Mouse (Mus musculus) embryonic facial prominence, embryonic 11.5 days (tissue): ENCODE data around the gene Boc. TPM values are rescaled to one million over a fixed set of nuclear protein-coding genes. Genes with fewer than 3 reads are reported as not detected.

Experiments
- ATAC-seq: fragments of 200-750 bp; cut with Nextera tagmentation; replicated peaks from 2 replicates; pipeline ENCODE4 v1.8.0; 2017; ENCODE audit warnings: low read depth; ENCODE audit not compliant: insufficient number of reproducible peaks, low FRiP score, low TSS enrichment
- DNase-seq: peaks from one replicate; pipeline ENCODE4 v3.0.0-alpha.2; 2015; ENCODE audit warnings: low spot score
- H3K27ac ChIP-seq: fragments of 300-500 bp; sonication (generic); replicated peaks from 2 replicates; pipeline ENCODE4 v1.5.1; 2014; ENCODE audit warnings: mild to moderate bottlenecking, low read depth, low read length, control low read depth
- H3K27me3 ChIP-seq: fragments of 300-500 bp; sonication (generic); 2 replicates; pipeline ENCODE4 v1.6.1; 2014; ENCODE audit warnings: mild to moderate bottlenecking, low read length, moderate library complexity, mixed read lengths; ENCODE audit not compliant: control insufficient read depth, insufficient read depth
- H3K36me3 ChIP-seq: fragments of 300-500 bp; sonication (generic); replicated peaks from 2 replicates; pipeline ENCODE4 v1.6.1; 2014; ENCODE audit warnings: low read depth, mild to moderate bottlenecking, low read length, moderate library complexity, mixed read lengths; ENCODE audit not compliant: control insufficient read depth, insufficient read depth
- H3K4me1 ChIP-seq: fragments of 300-500 bp; sonication (generic); 2 replicates; pipeline ENCODE4 v1.6.1; 2014; ENCODE audit warnings: low read length, mixed read lengths; ENCODE audit not compliant: control insufficient read depth, insufficient read depth
- H3K4me2 ChIP-seq: fragments of 300-500 bp; sonication (generic); 2 replicates; pipeline ENCODE4 v1.6.1; 2014; ENCODE audit warnings: low read depth, mild to moderate bottlenecking, control low read depth, low read length, moderate library complexity
- H3K4me3 ChIP-seq: fragments of 300-500 bp; sonication (generic); 2 replicates; pipeline ENCODE4 v1.5.1; 2014; ENCODE audit warnings: low read depth, low read length, control low read depth
- H3K9ac ChIP-seq: fragments of 300-500 bp; sonication (generic); replicated peaks from 2 replicates; pipeline ENCODE4 v1.6.1; 2014; ENCODE audit warnings: mild to moderate bottlenecking, control low read depth, low read length
- H3K9me3 ChIP-seq: fragments of 300-500 bp; sonication (generic); replicated peaks from 2 replicates; pipeline ENCODE4 v1.6.1; 2016; ENCODE audit warnings: mild to moderate bottlenecking, low read length, inconsistent platforms, mixed read lengths; ENCODE audit not compliant: control insufficient read depth
- WGBS: fragments of 180-500 bp; shearing (Covaris S2); extraction: QIAGEN DNeasy Blood & Tissue Kit; methylation state at CpG from one replicate; pipeline ENCODE4 v1.1.7; 2014; 5-methylcytosine and 5-hydroxymethylcytosine counted together
- polyA plus RNA-seq: library from polyadenylated mRNA; unstranded; fragments of >200 nt; fragmentation: Nextera tagmentation; extraction: Ambion mirVana; gene quantifications from 2 replicates; pipeline ENCODE4 v1.2.1, GENCODE M21; 2014

Boc gene
- polyA plus RNA-seq: 19.5 and 20.7 TPM in 2 replicates

GRCm38 (mm10) chr16:44558471-44559329 lies at the start of gene Boc:
Gene Boc (minus strand): TSS chr16:44558897.
- Histone ChIP-seq H3K4me1 (peaks cover 2% of the 10 kb centered on the region; the same call in 1 of the 2 replicates), H3K9me3 (no peaks in the 10 kb centered on the region), H3K36me3 (no peaks in the 10 kb centered on the region), H3K4me2 (peak within 1 kb of the TSS; percentile 69), H3K27ac (peak within 1 kb of the TSS; percentile 87), H3K4me3 (peak within 1 kb of the TSS; percentile 95), H3K9ac (peak within 1 kb of the TSS; percentile 95), H3K27me3 (no peaks in the 10 kb centered on the region)
- peak; percentile 80 for DNase-seq
- ATAC-seq: peak; percentile 69
- WGBS: under 1% methylated on average over 44 of the region's 46 CpGs

DNA sequence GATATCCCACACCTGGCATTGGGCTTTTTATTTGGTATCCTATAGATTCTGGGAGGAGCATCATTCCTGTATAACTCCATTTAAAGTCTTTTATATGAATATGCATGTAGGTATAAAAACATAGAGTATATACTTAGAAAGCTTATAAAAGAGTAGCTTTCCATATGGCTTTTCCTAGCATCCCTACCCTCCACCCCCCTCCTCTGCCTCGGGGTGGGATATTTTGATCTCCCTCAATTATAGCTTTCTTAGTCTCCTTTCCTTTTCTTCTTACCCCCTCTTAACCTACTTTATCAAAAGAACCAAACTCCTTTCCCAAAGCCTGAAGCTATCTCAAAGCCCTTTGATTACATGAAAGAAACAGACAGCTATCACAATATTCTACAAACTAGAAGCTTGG lies 47.9 kb upstream of the Boc start:
- H3K9ac ChIP-seq: no peak overlapping the region
- H3K4me2 ChIP-seq: no peak overlapping the region
- H3K36me3 ChIP-seq: no peaks in the 10 kb centered on the region
- no peaks in the 10 kb centered on the region; the same call in 1 of the 2 replicates for H3K4me1 ChIP-seq
- WGBS: 85% methylated on average over 1 of the region's 1 CpGs
- no peaks in the 10 kb centered on the region for H3K27me3 ChIP-seq
- H3K4me3 ChIP-seq: no peak overlapping the region
- no peak overlapping the region for H3K27ac ChIP-seq
- DNase-seq: no peak
- H3K9me3 ChIP-seq: no peaks in the 10 kb centered on the region
- no peak for ATAC-seq

GRCm38 (mm10) chr16:44604021-44604616 lies 45.4 kb upstream of the Boc start:
- Histone ChIP-seq H3K4me1 (no peaks in the 10 kb centered on the region; the same call in none of the 2 replicates), H3K4me2 (no peak overlapping the region), H3K4me3 (no peak overlapping the region), H3K27ac (no peak overlapping the region), H3K9me3 (no peaks in the 10 kb centered on the region), H3K9ac (no peak overlapping the region), H3K27me3 (no peaks in the 10 kb centered on the region), H3K36me3 (no peaks in the 10 kb centered on the region)
- DNase-seq (no peak), ATAC-seq (no peak)
- 52% methylated on average over 9 of the region's 9 CpGs for WGBS

DNA sequence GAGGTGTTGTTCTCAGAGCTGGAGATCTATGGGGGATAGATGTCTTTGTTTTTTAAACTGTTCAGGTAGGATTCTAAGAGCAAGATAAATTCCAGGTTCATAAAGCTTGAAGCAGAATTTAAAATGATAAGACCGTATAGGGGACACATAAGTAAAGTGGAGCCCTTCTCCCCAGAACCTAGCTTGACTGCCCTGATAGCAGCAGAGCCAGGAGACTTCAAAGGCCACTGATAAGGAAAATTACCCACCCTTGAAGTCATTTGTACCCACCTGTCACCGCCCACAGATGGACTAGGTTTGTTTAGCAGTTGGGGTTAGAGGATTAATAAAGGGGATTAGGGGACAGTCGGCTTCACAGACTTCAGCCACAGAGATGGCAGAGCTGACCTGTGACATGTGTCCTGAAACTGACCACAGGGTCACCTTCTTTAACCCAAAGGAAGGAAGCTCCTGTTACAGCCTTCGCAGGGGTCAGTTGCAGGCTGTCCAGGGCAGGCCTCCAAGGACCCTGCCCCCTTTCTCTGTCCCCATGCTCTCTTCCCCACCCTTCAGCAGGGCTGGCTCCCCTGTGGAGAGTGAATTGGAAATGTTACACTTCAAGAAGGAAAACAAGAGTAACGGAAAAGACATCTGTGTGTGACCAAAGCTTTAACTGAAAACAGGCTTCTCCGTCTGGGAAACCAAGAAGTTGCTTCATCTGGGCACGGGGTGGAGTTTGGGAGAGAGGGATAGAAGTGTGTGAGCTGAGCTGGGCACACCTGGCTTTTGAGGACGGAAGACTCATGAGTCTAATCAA lies 43.5 kb upstream of the Boc start:
- Histone ChIP-seq H3K27ac (no peak overlapping the region), H3K9me3 (no peaks in the 10 kb centered on the region), H3K4me2 (no peak overlapping the region), H3K4me1 (no peaks in the 10 kb centered on the region; the same call in none of the 2 replicates), H3K9ac (no peak overlapping the region), H3K4me3 (no peak overlapping the region), H3K36me3 (no peaks in the 10 kb centered on the region), H3K27me3 (no peaks in the 10 kb centered on the region)
- DNase-seq (peak; percentile 83), ATAC-seq (peak; percentile 53)
- WGBS: 8% methylated on average over 8 of the region's 8 CpGs

GRCm38 (mm10) chr16:44601182-44601581 lies 42.5 kb upstream of the Boc start:
- ATAC-seq (peak; percentile 34; the same call in 1 of the 2 replicates), DNase-seq (peak; percentile 49)
- H3K4me1 ChIP-seq: no peaks in the 10 kb centered on the region; the same call in none of the 2 replicates
- WGBS: 12% methylated on average over 2 of the region's 2 CpGs
- H3K9me3 ChIP-seq: no peaks in the 10 kb centered on the region
- H3K27ac ChIP-seq: 0 out of 2 replicates have a peak overlapping the region, but pooled peaks have one; percentile 2
- H3K27me3 ChIP-seq: no peaks in the 10 kb centered on the region
- H3K4me3 ChIP-seq: no peak overlapping the region
- no peak overlapping the region for H3K9ac ChIP-seq
- H3K36me3 ChIP-seq: no peaks in the 10 kb centered on the region
- no peak overlapping the region for H3K4me2 ChIP-seq

DNA sequence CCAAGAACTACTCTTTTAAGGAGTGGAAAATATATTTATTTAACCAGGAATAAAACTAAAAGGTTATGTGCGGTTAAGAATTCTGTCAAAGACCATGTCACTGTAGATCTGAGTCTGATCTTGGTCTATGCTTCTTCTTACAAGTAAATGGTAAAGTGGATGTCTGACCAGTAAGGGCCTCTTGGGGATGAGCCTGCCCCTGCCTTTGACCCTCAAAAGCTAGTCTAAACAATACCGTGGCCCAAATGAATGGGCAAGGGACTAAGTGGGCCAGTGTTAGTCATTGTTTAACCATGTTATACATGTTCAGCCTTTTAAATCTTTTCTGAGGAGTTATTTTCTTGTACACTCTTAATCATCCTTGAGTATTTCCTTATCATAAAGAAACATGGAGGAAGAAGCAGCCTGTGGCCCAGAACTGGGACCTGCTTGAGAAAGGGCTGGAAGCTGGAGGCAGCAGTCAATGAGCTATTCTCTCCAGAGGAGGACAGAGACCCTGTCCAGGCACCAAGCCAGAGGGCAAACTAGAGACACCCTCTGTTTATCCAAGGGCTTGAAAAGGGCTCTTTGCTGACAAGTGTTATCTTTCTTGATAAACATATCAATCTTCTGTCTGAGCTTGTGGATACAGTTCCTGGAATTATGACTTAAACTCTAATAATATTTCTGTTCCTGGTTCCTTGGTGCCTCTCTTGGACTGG lies 38.6 kb upstream of the Boc start:
- H3K4me3 ChIP-seq: no peak overlapping the region
- 86% methylated on average over 2 of the region's 2 CpGs for WGBS
- ATAC-seq: no peak

DNA sequence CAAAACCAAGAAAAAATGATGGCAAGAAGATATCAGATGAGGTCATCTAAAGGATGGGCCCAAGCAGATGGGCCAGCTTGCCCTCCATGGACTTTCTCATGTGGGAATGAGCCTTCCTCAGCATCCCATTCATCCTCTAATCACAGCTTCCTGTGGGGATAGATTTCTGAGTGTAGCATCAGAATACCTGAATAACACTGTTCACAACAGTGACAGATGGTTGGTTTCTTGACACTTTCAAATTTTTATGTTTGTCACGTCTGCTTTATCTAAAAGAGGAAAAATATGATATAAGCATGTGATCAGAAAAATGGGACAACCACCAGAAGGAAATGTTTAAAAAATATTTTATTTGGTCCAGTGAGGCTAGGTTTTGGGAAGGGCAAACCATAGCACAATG lies 30.8 kb upstream of the Boc start:
- H3K9ac ChIP-seq: no peak overlapping the region
- no peak for ATAC-seq
- no peak overlapping the region for H3K27ac ChIP-seq
- H3K27me3 ChIP-seq: no peaks in the 10 kb centered on the region
- no peaks in the 10 kb centered on the region for H3K36me3 ChIP-seq
- H3K4me2 ChIP-seq: no peak overlapping the region
- no peaks in the 10 kb centered on the region for H3K9me3 ChIP-seq
- no peak for DNase-seq
- 84% methylated on average over 1 of the region's 1 CpGs for WGBS
- H3K4me3 ChIP-seq: no peak overlapping the region
- H3K4me1 ChIP-seq: no peaks in the 10 kb centered on the region

More for the DNA sequence above, 38.6 kb upstream of the Boc start:
- H3K4me2 ChIP-seq: no peak overlapping the region
- no peak for DNase-seq
- no peak overlapping the region for H3K9ac ChIP-seq
- no peak overlapping the region for H3K27ac ChIP-seq
- no peaks in the 10 kb centered on the region for H3K36me3 ChIP-seq
- no peaks in the 10 kb centered on the region for H3K9me3 ChIP-seq
- no peaks in the 10 kb centered on the region; the same call in none of the 2 replicates for H3K4me1 ChIP-seq
- no peaks in the 10 kb centered on the region for H3K27me3 ChIP-seq
